Mouse (Mus musculus): ENCODE measurements around the gene Arid1b. TPM values are rescaled to one million over a fixed set of nuclear protein-coding genes. Genes with fewer than 3 reads are reported as not detected.

Gene Arid1b
- polyA plus RNA-seq, 1 experiment from 2014 or later = 14.8 TPM

- Histone ChIP-seq H3K27me3 (ENCODE audit: control insufficient read depth, insufficient read depth, low read length) (no peaks in the 10 kb centered on the region), H3K9me3 (ENCODE audit: control insufficient read depth, low read length) (no peaks in the 10 kb centered on the region), H3K9ac (ENCODE audit: low read length) (no peak overlapping the region), H3K36me3 (ENCODE audit: control insufficient read depth, insufficient read depth, low read length) (no peaks in the 10 kb centered on the region), H3K4me2 (ENCODE audit: low read depth, severe bottlenecking) (peak overlapping the region; percentile 15; the same call in 1 of the 2 replicates), H3K4me1 (ENCODE audit: control insufficient read depth, insufficient read depth, low read length) (peaks cover 40% of the 10 kb centered on the region), H3K27ac (replicated peaks; ENCODE audit: low read depth, low read length) (peak overlapping the region; percentile 61; the same call in 1 of the 2 replicates), H3K4me3 (ENCODE audit: low read depth, low read length) (no peak overlapping the region)
- WGBS = 5% methylated on average over 10 of the region's 10 CpGs
- ATAC-seq (ENCODE audit: insufficient number of reproducible peaks, low FRiP score, low TSS enrichment, low read depth) (peak; percentile 80), DNase-seq (ENCODE audit: low spot score) (peak; percentile 83)
These were observed 64.0 kb downstream of the Arid1b start for GRCm38 (mm10) chr17:5057944-5058720.

- ATAC-seq (ENCODE audit: insufficient number of reproducible peaks, low FRiP score, low TSS enrichment, low read depth) (no peak), DNase-seq (ENCODE audit: low spot score) (no peak)
- Histone ChIP-seq H3K36me3 (ENCODE audit: control insufficient read depth, insufficient read depth, low read length) (no peaks in the 10 kb centered on the region), H3K9me3 (ENCODE audit: control insufficient read depth, low read length) (no peaks in the 10 kb centered on the region), H3K4me1 (ENCODE audit: control insufficient read depth, insufficient read depth, low read length) (peaks cover 36% of the 10 kb centered on the region), H3K27me3 (ENCODE audit: control insufficient read depth, insufficient read depth, low read length) (no peaks in the 10 kb centered on the region), H3K4me2 (ENCODE audit: low read depth, severe bottlenecking) (no peak overlapping the region), H3K9ac (ENCODE audit: low read length) (no peak overlapping the region), H3K4me3 (ENCODE audit: low read depth, low read length) (no peak overlapping the region), H3K27ac (replicated peaks; ENCODE audit: low read depth, low read length) (no peak overlapping the region)
- WGBS = 90% methylated on average over 9 of the region's 9 CpGs
These were observed 65.0 kb downstream of the Arid1b start for GRCm38 (mm10) chr17:5059092-5059601.

- no peaks in the 10 kb centered on the region for H3K36me3 ChIP-seq (ENCODE audit: control insufficient read depth, insufficient read depth, low read length)
- peaks cover 34% of the 10 kb centered on the region for H3K4me1 ChIP-seq (ENCODE audit: control insufficient read depth, insufficient read depth, low read length)
- no peak overlapping the region for H3K4me3 ChIP-seq (ENCODE audit: low read depth, low read length)
- no peak overlapping the region for H3K27ac ChIP-seq (replicated peaks; ENCODE audit: low read depth, low read length)
- H3K9ac ChIP-seq (ENCODE audit: low read length) = no peak overlapping the region
- ATAC-seq (ENCODE audit: insufficient number of reproducible peaks, low FRiP score, low TSS enrichment, low read depth) (no peak), DNase-seq (ENCODE audit: low spot score) (no peak)
- no peaks in the 10 kb centered on the region for H3K9me3 ChIP-seq (ENCODE audit: control insufficient read depth, low read length)
- no peaks in the 10 kb centered on the region for H3K27me3 ChIP-seq (ENCODE audit: control insufficient read depth, insufficient read depth, low read length)
- WGBS = 78% methylated on average over 5 of the region's 5 CpGs
- H3K4me2 ChIP-seq (ENCODE audit: low read depth, severe bottlenecking) = no peak overlapping the region
These were observed 66.5 kb downstream of the Arid1b start for GRCm38 (mm10) chr17:5060515-5061084.

GRCm38 (mm10) chr17:5061183-5061582 is 67.1 kb downstream of the Arid1b start:
- no peaks in the 10 kb centered on the region for H3K36me3 ChIP-seq (ENCODE audit: control insufficient read depth, insufficient read depth, low read length)
- WGBS = 74% methylated on average over 3 of the region's 3 CpGs
- no peak overlapping the region for H3K4me3 ChIP-seq (ENCODE audit: low read depth, low read length)
- H3K4me2 ChIP-seq (ENCODE audit: low read depth, severe bottlenecking) = no peak overlapping the region
- no peak overlapping the region for H3K27ac ChIP-seq (replicated peaks; ENCODE audit: low read depth, low read length)
- no peak for ATAC-seq (ENCODE audit: insufficient number of reproducible peaks, low FRiP score, low TSS enrichment, low read depth)
- H3K9me3 ChIP-seq (ENCODE audit: control insufficient read depth, low read length) = no peaks in the 10 kb centered on the region
- no peak for DNase-seq (ENCODE audit: low spot score)
- no peak overlapping the region for H3K9ac ChIP-seq (ENCODE audit: low read length)
- no peaks in the 10 kb centered on the region for H3K27me3 ChIP-seq (ENCODE audit: control insufficient read depth, insufficient read depth, low read length)
- peaks cover 32% of the 10 kb centered on the region for H3K4me1 ChIP-seq (ENCODE audit: control insufficient read depth, insufficient read depth, low read length)

GRCm38 (mm10) chr17:5061593-5061992 is 67.5 kb downstream of the Arid1b start:
- Histone ChIP-seq H3K9me3 (ENCODE audit: control insufficient read depth, low read length) (no peaks in the 10 kb centered on the region), H3K4me2 (ENCODE audit: low read depth, severe bottlenecking) (no peak overlapping the region), H3K27me3 (ENCODE audit: control insufficient read depth, insufficient read depth, low read length) (no peaks in the 10 kb centered on the region), H3K4me1 (ENCODE audit: control insufficient read depth, insufficient read depth, low read length) (peaks cover 31% of the 10 kb centered on the region), H3K9ac (ENCODE audit: low read length) (no peak overlapping the region), H3K36me3 (ENCODE audit: control insufficient read depth, insufficient read depth, low read length) (no peaks in the 10 kb centered on the region), H3K27ac (replicated peaks; ENCODE audit: low read depth, low read length) (no peak overlapping the region), H3K4me3 (ENCODE audit: low read depth, low read length) (no peak overlapping the region)
- ATAC-seq (ENCODE audit: insufficient number of reproducible peaks, low FRiP score, low TSS enrichment, low read depth) (no peak), DNase-seq (ENCODE audit: low spot score) (no peak)
- 89% methylated on average over 5 of the region's 5 CpGs for WGBS

- H3K4me1 ChIP-seq (ENCODE audit: control insufficient read depth, insufficient read depth, low read length) = peaks cover 12% of the 10 kb centered on the region
- no peak overlapping the region for H3K27ac ChIP-seq (replicated peaks; ENCODE audit: low read depth, low read length)
- 88% methylated on average over 9 of the region's 9 CpGs for WGBS
- DNase-seq (ENCODE audit: low spot score) = no peak
- H3K36me3 ChIP-seq (ENCODE audit: control insufficient read depth, insufficient read depth, low read length) = no peaks in the 10 kb centered on the region
- H3K27me3 ChIP-seq (ENCODE audit: control insufficient read depth, insufficient read depth, low read length) = no peaks in the 10 kb centered on the region
- no peak overlapping the region for H3K9ac ChIP-seq (ENCODE audit: low read length)
- H3K4me3 ChIP-seq (ENCODE audit: low read depth, low read length) = no peak overlapping the region
- H3K9me3 ChIP-seq (ENCODE audit: control insufficient read depth, low read length) = no peaks in the 10 kb centered on the region
- ATAC-seq (ENCODE audit: insufficient number of reproducible peaks, low FRiP score, low TSS enrichment, low read depth) = no peak
- no peak overlapping the region for H3K4me2 ChIP-seq (ENCODE audit: low read depth, severe bottlenecking)
These were observed 69.5 kb downstream of the Arid1b start for GRCm38 (mm10) chr17:5063471-5064176.

GRCm38 (mm10) chr17:5064777-5065176 is 70.6 kb downstream of the Arid1b start:
- H3K4me1 ChIP-seq (ENCODE audit: control insufficient read depth, insufficient read depth, low read length) = 0 out of 2 replicates have a peak, but pooled peaks cover 5% of the 10 kb centered on the region
- H3K9me3 ChIP-seq (ENCODE audit: control insufficient read depth, low read length) = no peaks in the 10 kb centered on the region

GRCm38 (mm10) chr17:5065270-5065669 is 71.1 kb downstream of the Arid1b start:
- Histone ChIP-seq H3K27ac (replicated peaks; ENCODE audit: low read depth, low read length) (no peak overlapping the region), H3K9ac (ENCODE audit: low read length) (no peak overlapping the region), H3K4me1 (ENCODE audit: control insufficient read depth, insufficient read depth, low read length) (0 out of 2 replicates have a peak, but pooled peaks cover 5% of the 10 kb centered on the region), H3K4me2 (ENCODE audit: low read depth, severe bottlenecking) (no peak overlapping the region), H3K36me3 (ENCODE audit: control insufficient read depth, insufficient read depth, low read length) (no peaks in the 10 kb centered on the region), H3K9me3 (ENCODE audit: control insufficient read depth, low read length) (no peaks in the 10 kb centered on the region), H3K4me3 (ENCODE audit: low read depth, low read length) (no peak overlapping the region), H3K27me3 (ENCODE audit: control insufficient read depth, insufficient read depth, low read length) (no peaks in the 10 kb centered on the region)
- 88% methylated on average over 6 of the region's 6 CpGs for WGBS
- ATAC-seq (ENCODE audit: insufficient number of reproducible peaks, low FRiP score, low TSS enrichment, low read depth) = no peak
- no peak for DNase-seq (ENCODE audit: low spot score)

More at GRCm38 (mm10) chr17:5064777-5065176, 70.6 kb downstream of the Arid1b start:
- Histone ChIP-seq H3K27ac (replicated peaks; ENCODE audit: low read depth, low read length) (no peak overlapping the region), H3K4me2 (ENCODE audit: low read depth, severe bottlenecking) (no peak overlapping the region), H3K27me3 (ENCODE audit: control insufficient read depth, insufficient read depth, low read length) (no peaks in the 10 kb centered on the region), H3K4me3 (ENCODE audit: low read depth, low read length) (no peak overlapping the region), H3K36me3 (ENCODE audit: control insufficient read depth, insufficient read depth, low read length) (no peaks in the 10 kb centered on the region), H3K9ac (ENCODE audit: low read length) (no peak overlapping the region)
- ATAC-seq (ENCODE audit: insufficient number of reproducible peaks, low FRiP score, low TSS enrichment, low read depth) (no peak), DNase-seq (ENCODE audit: low spot score) (no peak)
- 81% methylated on average over 6 of the region's 6 CpGs for WGBS
